Mouse (Mus musculus) heart, embryonic 16.5 days (tissue): Measurements from ENCODE around the gene Kndc1. TPM values are rescaled to one million over a fixed set of nuclear protein-coding genes. Genes with fewer than 3 reads are reported as not detected.

Experiments
- ATAC-seq: fragments of 200-750 bp; cut with Nextera tagmentation; replicated peaks from 2 replicates; pipeline ENCODE4 v1.8.0; 2017; ENCODE audit warnings: moderate number of reproducible peaks; ENCODE audit not compliant: insufficient read depth, low FRiP score; ENCODE audit errors: extremely low read depth
- H3K27ac ChIP-seq: fragments of 300-500 bp; sonication (generic); 2 replicates; pipeline ENCODE4 v1.5.1; 2014; ENCODE audit warnings: mild to moderate bottlenecking, low read length, control low read depth, moderate library complexity
- H3K27me3 ChIP-seq: fragments of 300-500 bp; sonication (generic); 2 replicates; pipeline ENCODE4 v1.6.1; 2014; ENCODE audit warnings: low read length, mixed read lengths; ENCODE audit not compliant: control insufficient read depth, insufficient read depth
- H3K36me3 ChIP-seq: fragments of 300-500 bp; sonication (generic); 2 replicates; pipeline ENCODE4 v1.6.1; 2014; ENCODE audit not compliant: control insufficient read depth, insufficient read depth
- H3K4me1 ChIP-seq: fragments of 300-500 bp; sonication (generic); 2 replicates; pipeline ENCODE4 v1.6.1; 2014; ENCODE audit warnings: low read length, mixed read lengths; ENCODE audit not compliant: control insufficient read depth, insufficient read depth
- H3K4me2 ChIP-seq: fragments of 300-500 bp; sonication (generic); 2 replicates; pipeline ENCODE4 v1.6.1; 2014; ENCODE audit warnings: low read depth, mild to moderate bottlenecking, control low read depth, low read length
- H3K4me3 ChIP-seq: fragments of 300-500 bp; sonication (generic); 2 replicates; pipeline ENCODE4 v1.5.1; 2014; ENCODE audit warnings: mild to moderate bottlenecking, control low read depth, low read length
- H3K9ac ChIP-seq: fragments of 300-500 bp; sonication (generic); 2 replicates; pipeline ENCODE4 v1.6.1; 2014; ENCODE audit warnings: low read length, control low read depth
- H3K9me3 ChIP-seq: fragments of 300-500 bp; sonication (generic); replicated peaks from 2 replicates; pipeline ENCODE4 v1.6.1; 2016; ENCODE audit warnings: low read length; ENCODE audit not compliant: control insufficient read depth
- WGBS: fragments of 180-500 bp; shearing (Covaris S2); extraction: QIAGEN DNeasy Blood & Tissue Kit; methylation state at CpG from one replicate; pipeline ENCODE4 v1.1.7; 2014; 5-methylcytosine and 5-hydroxymethylcytosine counted together
- polyA plus RNA-seq: library from polyadenylated mRNA; unstranded; fragments of >200 nt; fragmentation: Nextera tagmentation; extraction: Ambion mirVana; gene quantifications from 2 replicates; pipeline ENCODE4 v1.2.1, GENCODE M21; 2015

Gene Kndc1
- polyA plus RNA-seq, 1 experiment from 2014 or later = 0.47 TPM

- no peak overlapping the region for H3K27ac ChIP-seq
- no peaks in the 10 kb centered on the region for H3K27me3 ChIP-seq
- no peak overlapping the region for H3K4me3 ChIP-seq
- 71% methylated on average over 1 of the region's 1 CpGs for WGBS
- H3K9me3 ChIP-seq = no peaks in the 10 kb centered on the region
- H3K36me3 ChIP-seq = no peaks in the 10 kb centered on the region
- ATAC-seq = no peak
- H3K4me1 ChIP-seq = no peaks in the 10 kb centered on the region
- H3K9ac ChIP-seq = no peak overlapping the region
- no peak overlapping the region for H3K4me2 ChIP-seq
These were observed 29.6 kb upstream of the Kndc1 start for GRCm38 (mm10) chr7:139864871-139865270.

- Histone ChIP-seq H3K4me3 (no peak overlapping the region), H3K27me3 (no peaks in the 10 kb centered on the region), H3K27ac (no peak overlapping the region), H3K36me3 (no peaks in the 10 kb centered on the region), H3K9ac (no peak overlapping the region), H3K9me3 (no peaks in the 10 kb centered on the region), H3K4me1 (no peaks in the 10 kb centered on the region), H3K4me2 (no peak overlapping the region)
- WGBS = 89% methylated on average over 5 of the region's 5 CpGs
- ATAC-seq = no peak
These were observed 23.5 kb upstream of the Kndc1 start for GRCm38 (mm10) chr7:139871014-139871413.

- H3K4me1 ChIP-seq = no peaks in the 10 kb centered on the region
- H3K27me3 ChIP-seq = no peaks in the 10 kb centered on the region
- H3K36me3 ChIP-seq = no peaks in the 10 kb centered on the region
- no peak overlapping the region for H3K4me2 ChIP-seq
- no peak overlapping the region for H3K9ac ChIP-seq
- H3K4me3 ChIP-seq = no peak overlapping the region
- H3K9me3 ChIP-seq = no peaks in the 10 kb centered on the region
- ATAC-seq = no peak
- H3K27ac ChIP-seq = no peak overlapping the region
- WGBS = 65% methylated on average over 10 of the region's 10 CpGs
These were observed 17.2 kb upstream of the Kndc1 start for GRCm38 (mm10) chr7:139877167-139877792.

GRCm38 (mm10) chr7:139878122-139878521 is 16.4 kb upstream of the Kndc1 start:
- Histone ChIP-seq H3K27ac (no peak overlapping the region), H3K4me1 (no peaks in the 10 kb centered on the region), H3K36me3 (no peaks in the 10 kb centered on the region), H3K27me3 (no peaks in the 10 kb centered on the region), H3K4me2 (no peak overlapping the region), H3K4me3 (no peak overlapping the region), H3K9ac (no peak overlapping the region), H3K9me3 (no peaks in the 10 kb centered on the region)
- 72% methylated on average over 5 of the region's 5 CpGs for WGBS
- ATAC-seq = no peak

GRCm38 (mm10) chr7:139878621-139879020 is 15.9 kb upstream of the Kndc1 start:
- no peaks in the 10 kb centered on the region for H3K27me3 ChIP-seq
- H3K4me3 ChIP-seq = no peak overlapping the region
- H3K4me1 ChIP-seq = no peaks in the 10 kb centered on the region
- no peak overlapping the region for H3K4me2 ChIP-seq
- no peaks in the 10 kb centered on the region for H3K9me3 ChIP-seq
- no peak overlapping the region for H3K9ac ChIP-seq
- no peak overlapping the region for H3K27ac ChIP-seq
- 39% methylated on average over 6 of the region's 6 CpGs for WGBS
- H3K36me3 ChIP-seq = no peaks in the 10 kb centered on the region
- ATAC-seq = no peak

- no peaks in the 10 kb centered on the region for H3K4me1 ChIP-seq
- H3K9me3 ChIP-seq = no peaks in the 10 kb centered on the region
- WGBS = 79% methylated on average over 4 of the region's 4 CpGs
- no peak for ATAC-seq
- H3K27me3 ChIP-seq = no peaks in the 10 kb centered on the region
- H3K4me3 ChIP-seq = no peak overlapping the region
- no peak overlapping the region for H3K9ac ChIP-seq
- no peak overlapping the region for H3K4me2 ChIP-seq
- no peak overlapping the region for H3K27ac ChIP-seq
- no peaks in the 10 kb centered on the region for H3K36me3 ChIP-seq
These were observed 11.0 kb upstream of the Kndc1 start for GRCm38 (mm10) chr7:139883545-139883944.

GRCm38 (mm10) chr7:139891779-139892178 is 2.7 kb upstream of the Kndc1 start:
- Histone ChIP-seq H3K27ac (no peak overlapping the region), H3K9ac (no peak overlapping the region), H3K4me2 (no peak overlapping the region), H3K4me3 (no peak overlapping the region), H3K9me3 (no peaks in the 10 kb centered on the region), H3K4me1 (peaks cover 2% of the 10 kb centered on the region; the same call in 1 of the 2 replicates), H3K27me3 (peaks cover 43% of the 10 kb centered on the region), H3K36me3 (no peaks in the 10 kb centered on the region)
- no peak for ATAC-seq
- WGBS = 39% methylated on average over 5 of the region's 5 CpGs

GRCm38 (mm10) chr7:139896271-139896670 is 1.8 kb downstream of the Kndc1 start:
- Histone ChIP-seq H3K9ac (no peak overlapping the region), H3K4me3 (no peak overlapping the region), H3K4me2 (no peak overlapping the region), H3K9me3 (no peaks in the 10 kb centered on the region), H3K36me3 (no peaks in the 10 kb centered on the region), H3K27ac (no peak overlapping the region), H3K4me1 (peaks cover 2% of the 10 kb centered on the region; the same call in 1 of the 2 replicates), H3K27me3 (peaks cover 49% of the 10 kb centered on the region)
- ATAC-seq = no peak
- WGBS = 74% methylated on average over 7 of the region's 7 CpGs

GRCm38 (mm10) chr7:139896796-139897195 is 2.3 kb downstream of the Kndc1 start:
- no peak overlapping the region for H3K4me2 ChIP-seq
- H3K27me3 ChIP-seq = peaks cover 49% of the 10 kb centered on the region
- no peak overlapping the region for H3K27ac ChIP-seq
- no peaks in the 10 kb centered on the region for H3K9me3 ChIP-seq
- no peak overlapping the region for H3K4me3 ChIP-seq
- H3K9ac ChIP-seq = no peak overlapping the region
- peaks cover 2% of the 10 kb centered on the region; the same call in 1 of the 2 replicates for H3K4me1 ChIP-seq
- no peaks in the 10 kb centered on the region for H3K36me3 ChIP-seq
- no peak for ATAC-seq
- 67% methylated on average over 7 of the region's 7 CpGs for WGBS
